Mouse (Mus musculus) T-helper 2 cell (primary cell): ENCODE measurements around the gene Arl13a.
"Not testable (repeated sequence)": the region's sequence is repeated elsewhere in the genome, so short reads cannot be mapped to it uniquely, and the experiment has no call there.

Experiments used
- in situ Hi-C: fragments of 300-600 bp; cut with MboI, MseI; formaldehyde crosslinking; loops from one replicate; pipeline ENCODE4 v1.15.1; 2025; ENCODE audit warnings: high pct_unique_total_duplicates

Gene Arl13a

DNA sequence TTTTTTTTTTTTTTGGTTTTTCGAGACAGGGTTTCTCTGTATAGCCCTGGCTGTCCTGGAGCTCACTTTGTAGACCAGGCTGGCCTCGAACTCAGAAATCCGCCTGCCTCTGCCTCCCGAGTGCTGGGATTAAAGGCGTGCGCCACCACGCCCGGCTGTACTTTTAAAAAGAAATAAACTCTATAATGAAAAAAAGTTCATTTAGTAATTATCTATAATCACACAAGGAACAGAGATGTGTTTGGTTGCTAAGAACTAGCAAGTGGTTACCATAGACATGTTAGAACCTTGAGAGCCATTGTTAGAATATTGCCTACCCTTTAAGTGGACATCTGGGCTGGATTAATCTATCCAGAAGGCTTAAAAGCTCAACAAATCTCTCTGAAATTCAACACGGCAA is at the start of gene Arl13a:
Gene Arl13a (plus strand): TSS at position 301 of the 400 bp plus-strand sequence.
- in situ Hi-C loops: not testable (repeated sequence)

DNA sequence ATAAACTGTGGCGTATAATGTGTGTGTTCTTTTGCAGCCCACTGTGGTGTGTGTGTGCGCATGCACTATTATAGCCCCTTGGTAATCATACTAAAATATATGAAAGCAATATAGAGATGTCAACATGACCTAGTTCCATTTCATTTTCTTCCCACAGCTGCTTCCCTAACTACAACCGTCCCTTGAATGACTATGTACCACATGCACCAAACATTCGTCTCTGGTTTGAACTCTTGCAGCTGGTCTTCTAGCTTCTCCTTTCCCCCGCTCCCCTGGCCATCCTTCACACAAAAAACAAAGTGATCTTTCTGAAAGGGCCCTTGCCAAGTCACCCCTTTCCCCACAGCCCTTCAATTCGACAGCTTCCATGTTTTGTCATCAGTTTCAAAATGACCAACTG is 47.3 kb upstream of the Arl13a start:
- in situ Hi-C loops: no loop called here

DNA sequence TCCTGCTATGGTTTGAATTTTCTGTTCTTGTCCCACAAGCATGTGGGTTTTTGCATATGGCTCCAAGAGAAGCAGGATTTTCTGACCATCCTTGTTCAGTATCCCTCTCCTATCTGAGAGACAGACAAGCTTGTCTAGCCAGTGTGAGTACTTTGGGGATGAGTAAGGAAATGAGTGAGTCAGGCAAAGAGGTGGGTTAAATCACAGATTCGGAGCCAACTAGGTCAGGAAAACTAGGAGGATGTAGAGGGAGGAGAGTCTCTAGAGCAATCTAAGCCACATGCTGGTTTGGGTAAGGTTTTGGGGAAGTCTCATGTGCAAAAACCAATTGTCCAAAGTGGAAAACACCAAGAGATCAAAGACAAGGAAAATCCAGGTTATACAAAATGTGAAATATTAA is 45.8 kb upstream of the Arl13a start:
- in situ Hi-C loops: no loop called here

DNA sequence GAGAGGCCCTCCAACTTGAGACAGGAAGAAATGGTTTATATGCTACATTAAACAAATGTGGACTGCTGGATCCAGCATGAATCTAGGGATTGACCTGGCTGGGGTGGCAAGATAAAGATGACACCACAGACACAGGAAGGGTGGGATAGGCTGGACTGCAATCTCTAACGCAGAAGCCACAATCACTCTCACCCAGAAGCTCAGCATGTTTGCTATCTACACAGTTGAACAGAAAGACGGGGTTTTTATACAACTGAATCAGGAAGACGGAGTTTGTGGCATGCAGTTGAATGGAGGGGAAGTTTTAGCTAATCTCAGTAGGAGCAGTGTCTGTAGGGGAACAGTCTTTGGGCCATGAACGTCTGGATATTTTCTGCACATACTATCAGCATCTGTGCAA is 45.3 kb upstream of the Arl13a start:
- in situ Hi-C loops: no loop called here

DNA sequence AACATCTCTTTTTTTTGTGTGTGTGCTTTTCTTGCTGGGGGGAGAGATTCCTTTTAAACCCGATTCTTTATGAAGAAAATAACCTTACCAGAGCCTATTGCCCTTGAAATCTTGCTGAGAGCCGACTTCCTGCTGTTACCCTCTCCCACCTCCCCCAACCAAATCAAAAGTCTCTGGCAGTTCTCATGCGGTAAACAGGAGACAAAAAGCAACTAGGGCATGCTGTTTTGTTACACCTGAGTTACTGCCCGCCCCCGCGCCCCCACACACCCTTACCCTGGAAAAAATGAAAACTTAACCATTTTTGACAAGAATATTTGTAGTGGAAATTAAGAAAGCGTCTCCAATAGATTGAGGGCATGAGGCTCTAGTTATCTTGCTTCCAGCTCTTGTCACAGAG is 29.1 kb upstream of the Arl13a start:
- in situ Hi-C loops: no loop called here

DNA sequence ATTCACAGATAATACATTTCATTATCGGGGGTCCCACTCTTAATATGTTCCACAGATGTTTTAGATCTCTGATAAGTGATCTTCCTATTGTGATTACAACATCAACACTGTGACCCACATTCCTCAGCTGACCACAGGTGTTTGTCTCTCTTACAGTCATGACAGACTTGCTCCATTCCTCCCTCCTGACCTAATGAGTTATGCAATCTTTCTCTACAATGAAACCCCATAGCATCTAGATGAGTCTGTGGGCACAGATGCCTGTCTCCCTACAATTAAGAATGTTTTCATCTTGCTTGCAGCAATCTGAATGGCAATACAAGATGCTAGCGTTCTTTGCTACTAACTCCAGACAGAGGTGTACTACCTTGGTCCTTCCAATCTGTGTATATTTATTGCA is 26.9 kb upstream of the Arl13a start:
- in situ Hi-C loops: no loop called here

DNA sequence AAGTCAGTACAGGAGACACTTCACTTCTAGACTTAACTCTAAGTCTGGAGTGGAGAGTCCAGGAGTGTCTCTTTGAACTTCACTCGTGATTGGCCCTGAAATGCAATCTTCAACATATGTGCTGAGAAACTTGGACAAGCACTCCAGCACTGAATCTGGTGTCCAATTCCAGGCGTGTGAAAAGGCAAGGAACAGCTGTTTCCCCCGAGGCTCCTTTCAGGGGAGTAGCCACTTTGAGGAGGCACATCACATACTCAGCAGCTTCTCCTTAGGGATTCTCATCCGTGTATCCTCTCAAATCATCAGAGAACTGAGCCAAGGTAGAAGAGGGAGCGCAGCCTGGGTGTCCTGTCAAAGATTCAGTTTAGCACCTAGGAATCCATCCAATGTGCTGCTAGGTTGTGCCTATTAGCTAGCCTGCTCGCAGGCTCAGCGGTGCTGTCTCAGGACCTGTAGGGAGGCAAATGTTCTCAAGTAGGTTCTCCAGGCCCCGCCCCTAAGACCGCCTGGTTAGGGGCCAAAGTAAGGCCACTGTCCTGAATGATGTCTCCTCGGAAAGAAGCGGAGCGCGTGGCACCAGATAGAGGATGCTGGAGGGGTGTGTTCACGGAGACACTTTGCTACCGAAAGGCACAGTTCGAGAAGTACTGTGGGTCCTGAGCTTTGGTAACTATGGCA is 25.1 kb upstream of the Arl13a start, which contains the start of gene Xkrx:
Gene Xkrx (minus strand): TSS at position 34 of the 678 bp plus-strand sequence.
- in situ Hi-C loops: no loop called here

DNA sequence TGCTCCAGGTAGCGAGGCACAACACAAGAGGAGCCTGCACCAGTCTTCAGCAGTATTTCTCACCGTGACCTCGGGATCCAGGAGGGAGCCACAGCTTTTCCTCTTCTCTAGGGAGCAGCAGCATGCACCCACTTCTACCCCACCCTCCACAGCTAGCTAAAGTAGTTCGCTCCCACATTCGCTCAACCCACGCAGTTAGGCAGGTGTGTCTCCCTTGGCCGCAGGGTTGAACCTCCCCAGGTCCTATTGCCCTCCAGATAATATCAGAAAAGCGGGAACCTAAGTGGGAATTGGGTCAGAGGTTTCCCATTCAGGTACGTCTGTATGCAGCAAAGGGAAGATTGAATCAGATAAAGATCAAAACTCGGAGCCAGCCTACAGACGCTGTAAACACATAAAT is 24.5 kb upstream of the Arl13a start:
- in situ Hi-C loops: no loop called here

DNA sequence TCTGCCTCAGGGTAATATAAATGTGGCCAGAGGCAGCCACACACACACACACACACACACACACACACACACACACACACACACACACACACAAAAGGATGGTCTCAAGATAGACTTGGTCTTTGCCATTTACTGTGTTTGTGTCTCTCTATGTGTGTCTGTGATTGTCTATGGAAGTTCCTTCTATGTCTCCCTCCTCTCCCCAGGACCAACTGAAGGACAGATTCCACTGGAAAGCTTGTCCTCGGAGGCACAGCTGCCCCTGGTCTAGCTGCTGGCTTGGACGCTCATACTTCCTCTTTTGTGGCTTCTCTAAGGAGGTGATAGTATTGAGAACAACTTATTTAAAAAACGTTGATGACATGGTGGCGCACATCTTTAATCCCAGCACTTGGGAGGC is 23.8 kb upstream of the Arl13a start:
- in situ Hi-C loops: no loop called here

DNA sequence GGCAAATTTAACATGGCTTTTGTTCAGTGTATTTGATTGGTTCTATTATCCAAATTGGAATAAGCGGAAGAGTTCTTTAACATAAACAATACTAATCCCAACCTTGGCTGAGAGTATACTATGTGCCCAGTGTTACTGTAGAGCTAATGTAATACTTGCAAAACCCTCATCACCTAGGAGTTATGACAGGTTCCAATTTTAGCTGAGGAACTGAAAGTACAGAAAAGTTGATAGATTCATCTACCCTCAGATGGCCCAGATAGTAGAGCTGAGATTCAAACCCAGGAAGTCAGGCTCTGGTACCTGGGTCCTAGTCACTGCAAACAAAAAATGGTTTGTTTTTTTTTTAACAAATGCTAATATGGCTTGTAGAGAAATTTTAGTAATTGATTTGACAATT is 16.7 kb upstream of the Arl13a start:
- in situ Hi-C loops: no loop called here

DNA sequence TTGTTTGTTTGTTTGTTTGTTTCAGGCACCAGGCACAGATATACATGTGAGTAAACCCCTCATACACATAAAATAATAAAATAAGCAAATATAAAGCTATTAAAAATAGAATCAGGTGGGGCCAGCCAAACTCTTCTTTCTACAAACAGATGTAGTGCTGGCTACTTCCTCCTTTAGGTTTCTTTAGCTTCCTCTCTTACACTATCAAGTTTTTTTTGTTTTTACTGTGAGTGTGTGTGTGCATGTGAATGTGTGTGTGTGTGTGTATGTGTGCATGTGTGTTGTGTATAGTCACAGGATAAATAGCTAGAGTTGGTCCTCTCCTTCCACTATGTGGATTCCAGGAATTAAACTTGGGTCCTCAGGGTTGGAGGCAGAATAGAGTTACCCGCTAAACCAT is 12.6 kb upstream of the Arl13a start:
- in situ Hi-C loops: no loop called here

DNA sequence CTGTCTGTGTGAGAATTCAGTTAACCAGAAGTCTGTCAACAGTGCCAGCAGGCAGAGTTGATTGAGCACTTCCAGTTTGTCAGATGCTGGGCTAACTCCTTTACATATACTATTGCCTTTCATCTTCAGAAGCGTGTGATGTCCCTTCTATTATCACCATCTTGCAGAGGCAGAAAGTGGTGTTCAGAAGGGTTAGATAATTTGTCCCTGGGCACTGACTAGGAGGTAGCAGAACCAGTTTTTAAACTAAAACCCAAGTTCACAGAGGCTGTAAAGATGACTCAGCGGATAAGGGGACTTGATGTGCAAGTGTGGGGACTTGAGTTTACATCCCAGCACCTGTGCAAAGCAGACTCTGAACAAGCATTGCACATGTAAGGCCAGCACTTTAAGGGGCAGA is 21.2 kb downstream of the Arl13a start:
- in situ Hi-C loops: no loop called here

DNA sequence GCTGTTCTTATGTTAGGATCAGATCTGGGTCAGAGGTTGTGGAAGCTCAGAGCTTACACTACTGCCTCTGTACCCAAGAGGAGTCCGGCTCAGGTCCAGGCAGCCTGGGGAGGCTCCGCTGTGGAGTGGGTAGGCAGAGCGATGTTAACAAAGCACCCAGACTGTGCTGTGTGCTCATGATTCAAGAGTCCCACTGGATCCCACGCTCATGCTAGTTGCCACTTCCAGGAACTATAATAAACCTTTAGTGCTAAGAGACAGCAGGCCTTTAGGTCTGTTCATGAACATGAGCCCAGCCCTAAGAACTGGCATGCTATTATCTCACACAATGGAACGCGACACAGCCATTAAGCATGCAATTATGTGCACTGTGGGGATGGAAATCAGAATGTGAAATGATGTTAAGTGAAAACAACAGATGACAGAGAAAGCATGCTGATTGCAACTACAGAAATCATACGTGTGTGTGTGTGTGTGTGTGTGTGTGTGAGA is 23.9 kb downstream of the Arl13a start:
- in situ Hi-C loops: no loop called here

DNA sequence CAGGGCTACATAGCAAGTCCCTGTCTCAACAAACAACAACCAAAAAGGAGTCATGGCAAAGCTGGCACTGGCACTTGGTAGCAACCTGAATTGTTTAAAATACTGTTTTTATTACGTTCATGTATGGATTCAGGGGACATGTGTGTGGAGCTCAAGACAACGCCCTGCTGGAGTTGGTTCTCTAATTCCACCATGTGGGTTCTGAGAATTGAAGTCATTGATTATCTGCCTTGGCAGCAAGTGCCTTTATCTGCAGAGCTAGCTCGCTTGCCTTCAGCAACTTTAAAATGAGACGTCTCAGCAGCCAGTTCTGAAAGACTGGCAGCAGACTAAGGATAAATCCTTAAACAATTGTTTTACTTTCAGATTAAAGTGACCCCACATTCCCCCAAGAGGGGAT is 30.9 kb downstream of the Arl13a start:
- in situ Hi-C loops: no loop called here

DNA sequence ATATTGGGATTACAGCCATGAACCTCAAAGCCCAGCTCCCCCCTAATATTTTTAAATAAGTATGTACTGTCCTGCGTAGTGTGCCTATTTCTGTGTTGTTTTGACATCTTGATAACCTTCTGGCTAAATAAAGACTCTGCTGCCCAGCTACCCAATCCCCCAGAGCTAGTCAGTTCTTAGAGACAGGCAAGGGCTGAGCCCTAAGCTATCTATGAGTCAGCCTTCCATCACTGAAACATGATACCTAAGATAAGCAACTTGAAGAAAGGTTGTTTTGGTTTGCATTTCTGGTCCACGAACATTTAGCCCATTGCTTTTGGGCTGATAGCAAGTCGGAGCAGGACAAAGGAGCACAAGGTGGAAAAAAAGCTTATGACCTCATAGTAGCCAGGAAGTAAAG is 33.3 kb downstream of the Arl13a start:
- in situ Hi-C loops: no loop called here

DNA sequence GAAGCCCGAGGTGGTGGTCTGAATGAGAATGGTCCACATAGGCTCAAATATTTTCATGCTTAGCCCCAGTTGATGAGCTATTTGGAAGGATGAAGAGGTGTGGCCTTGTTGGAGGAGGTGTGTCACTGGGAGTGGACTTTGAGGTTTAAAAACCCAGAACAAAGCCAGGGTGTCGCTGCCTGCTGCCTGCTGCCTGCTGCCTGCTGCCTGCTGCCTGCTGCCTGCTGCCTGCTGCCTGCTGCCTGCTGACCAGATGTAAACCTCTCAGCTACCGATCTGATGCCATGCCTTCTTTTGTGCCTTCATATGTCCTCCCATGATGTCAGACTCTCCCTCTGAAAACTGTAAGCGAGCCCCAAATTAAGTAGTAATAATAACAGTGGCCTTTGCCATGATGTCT is 34.6 kb downstream of the Arl13a start, which contains the start of gene Nox1:
Gene Nox1 (minus strand): TSS at position 101 of the 400 bp plus-strand sequence.
- in situ Hi-C loops: no loop called here

DNA sequence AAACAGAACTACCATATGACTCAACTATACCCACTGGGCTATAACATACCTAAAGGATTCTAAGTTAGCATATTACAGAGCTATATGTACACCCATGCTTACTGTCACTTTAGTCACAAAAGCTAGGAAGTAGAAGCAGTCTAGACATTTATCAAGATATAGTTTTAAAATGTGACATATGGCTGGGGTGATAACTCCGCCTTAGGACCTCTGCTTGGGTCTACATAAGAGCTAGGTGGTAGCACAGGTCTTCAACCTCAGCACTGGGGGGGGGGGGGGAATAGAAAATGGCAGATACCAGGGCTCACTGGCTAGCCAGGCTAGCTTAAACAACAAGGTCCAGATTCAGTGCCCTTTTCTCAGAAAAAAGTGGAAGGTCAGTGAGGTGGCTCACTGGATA is 45.7 kb downstream of the Arl13a start:
- in situ Hi-C loops: no loop called here

DNA sequence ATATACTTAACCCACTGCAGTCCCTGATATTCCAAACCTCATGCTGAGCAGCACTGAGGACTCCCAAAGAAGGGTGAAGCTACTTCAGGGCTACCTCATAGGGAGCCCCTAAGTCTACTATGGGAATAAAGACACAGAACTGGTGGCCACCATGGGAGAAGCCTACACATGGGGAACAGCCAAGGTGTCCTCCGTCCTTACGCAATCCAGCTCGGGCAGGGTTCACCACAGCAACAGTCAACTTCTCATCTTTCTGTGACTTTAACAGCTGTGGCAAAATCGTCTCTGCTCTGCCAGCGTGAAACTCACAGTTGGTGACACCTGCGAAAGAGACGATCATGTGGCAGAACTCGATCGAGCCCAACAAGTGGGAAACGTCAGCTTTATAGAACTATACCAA is 51.0 kb downstream of the Arl13a start:
- in situ Hi-C loops: no loop called here

DNA sequence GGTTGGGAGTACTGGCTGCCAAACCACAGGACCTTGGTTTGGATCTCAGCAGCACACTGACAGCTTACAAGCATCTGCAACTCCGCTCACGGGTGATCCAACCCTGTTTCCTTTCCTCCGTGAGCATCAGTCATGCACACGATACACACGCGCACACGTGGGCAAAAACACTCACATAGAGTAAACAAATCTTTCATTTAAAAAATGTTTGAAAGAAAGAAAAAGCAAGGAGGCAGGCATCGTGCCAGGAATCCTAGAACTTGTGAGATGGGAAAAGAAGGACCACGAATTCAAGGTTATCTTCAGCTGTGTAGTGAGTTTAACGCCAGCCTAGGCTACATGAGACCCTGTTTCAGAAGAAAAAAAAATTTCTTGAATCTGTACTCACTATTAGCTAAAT is 58.6 kb downstream of the Arl13a start:
- in situ Hi-C loops: no loop called here

DNA sequence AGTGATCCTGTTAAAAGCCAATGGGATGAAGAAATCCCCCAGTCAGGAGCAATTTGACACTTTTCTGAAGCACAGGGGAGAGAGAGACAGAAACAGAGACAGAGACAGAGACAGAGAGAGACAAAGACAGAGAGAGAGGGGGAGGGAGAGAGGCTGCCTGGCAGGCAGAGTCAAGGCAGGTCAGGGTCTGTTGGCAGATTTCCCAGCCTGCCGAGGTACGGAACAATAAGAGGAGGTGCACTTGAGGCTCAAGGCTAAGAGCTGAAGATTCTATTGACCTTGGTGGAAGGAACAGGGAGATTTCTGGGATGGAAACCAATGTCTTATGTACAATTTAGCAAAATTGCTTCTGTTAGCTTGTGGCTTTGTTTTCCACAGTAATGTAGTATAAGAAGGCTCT is 60.9 kb downstream of the Arl13a start:
- in situ Hi-C loops: no loop called here
